Mouse (Mus musculus): ENCODE data around the gene Gramd1b. TPM values are rescaled to one million over a fixed set of nuclear protein-coding genes. Genes with fewer than 3 reads are reported as not detected.

Gene Gramd1b
- polyA plus RNA-seq, 1 experiment, result 0.02 TPM

- no peaks in the 10 kb centered on the region for H3K4me1 ChIP-seq (ENCODE audit: control insufficient read depth)
- peaks cover 6% of the 10 kb centered on the region for H3K27me3 ChIP-seq (ENCODE audit: control insufficient read depth)
- no peak for TF ChIP-seq GATA1 (IDR thresholded peaks at IDR 0.05; ENCODE audit: low read length)
- TF ChIP-seq TAL1 (IDR thresholded peaks at IDR 0.05; ENCODE audit: low read length), result no peak
- H3K4me3 ChIP-seq (replicated peaks), result no peak overlapping the region
- H3K9me3 ChIP-seq (ENCODE audit: control insufficient read depth, low read length), result no peaks in the 10 kb centered on the region
- H3K36me3 ChIP-seq (ENCODE audit: control insufficient read depth), result no peaks in the 10 kb centered on the region
These were observed 4.3 kb downstream of the Gramd1b start for GRCm38 (mm10) chr9:40526928-40527327.

GRCm38 (mm10) chr9:40522156-40522555 lies 9.0 kb downstream of the Gramd1b start:
- Histone ChIP-seq H3K27me3 (ENCODE audit: control insufficient read depth) (no peaks in the 10 kb centered on the region), H3K9me3 (ENCODE audit: control insufficient read depth, low read length) (no peaks in the 10 kb centered on the region), H3K36me3 (ENCODE audit: control insufficient read depth) (no peaks in the 10 kb centered on the region), H3K4me1 (ENCODE audit: control insufficient read depth) (no peaks in the 10 kb centered on the region), H3K4me3 (replicated peaks) (no peak overlapping the region)
- TF ChIP-seq TAL1 (IDR thresholded peaks at IDR 0.05; ENCODE audit: low read length), result no peak
- no peak for TF ChIP-seq GATA1 (IDR thresholded peaks at IDR 0.05; ENCODE audit: low read length)

- Histone ChIP-seq H3K4me3 (replicated peaks) (no peak overlapping the region), H3K36me3 (ENCODE audit: control insufficient read depth) (no peaks in the 10 kb centered on the region), H3K4me1 (ENCODE audit: control insufficient read depth) (no peaks in the 10 kb centered on the region), H3K9me3 (ENCODE audit: control insufficient read depth, low read length) (no peaks in the 10 kb centered on the region), H3K27me3 (ENCODE audit: control insufficient read depth) (no peaks in the 10 kb centered on the region)
- TF ChIP-seq TAL1 (IDR thresholded peaks at IDR 0.05; ENCODE audit: low read length) (no peak), GATA1 (IDR thresholded peaks at IDR 0.05; ENCODE audit: low read length) (no peak)
These were observed 10.1 kb downstream of the Gramd1b start for GRCm38 (mm10) chr9:40521097-40521496.

GRCm38 (mm10) chr9:40519294-40519693 lies 11.9 kb downstream of the Gramd1b start:
- no peak overlapping the region for H3K4me3 ChIP-seq (replicated peaks)
- no peak for TF ChIP-seq GATA1 (IDR thresholded peaks at IDR 0.05; ENCODE audit: low read length)
- no peak for TF ChIP-seq TAL1 (IDR thresholded peaks at IDR 0.05; ENCODE audit: low read length)
- H3K4me1 ChIP-seq (ENCODE audit: control insufficient read depth), result no peaks in the 10 kb centered on the region

GRCm38 (mm10) chr9:40511970-40512369 lies 19.2 kb downstream of the Gramd1b start:
- H3K27me3 ChIP-seq (ENCODE audit: control insufficient read depth), result no peaks in the 10 kb centered on the region
- H3K9me3 ChIP-seq (ENCODE audit: control insufficient read depth, low read length), result no peaks in the 10 kb centered on the region
- TF ChIP-seq TAL1 (IDR thresholded peaks at IDR 0.05; ENCODE audit: low read length) (no peak), GATA1 (IDR thresholded peaks at IDR 0.05; ENCODE audit: low read length) (no peak)
- no peaks in the 10 kb centered on the region for H3K4me1 ChIP-seq (ENCODE audit: control insufficient read depth)
- H3K36me3 ChIP-seq (ENCODE audit: control insufficient read depth), result no peaks in the 10 kb centered on the region
- H3K4me3 ChIP-seq (replicated peaks), result no peak overlapping the region

More at GRCm38 (mm10) chr9:40519294-40519693, 11.9 kb downstream of the Gramd1b start:
- Histone ChIP-seq H3K27me3 (ENCODE audit: control insufficient read depth) (no peaks in the 10 kb centered on the region), H3K9me3 (ENCODE audit: control insufficient read depth, low read length) (no peaks in the 10 kb centered on the region), H3K36me3 (ENCODE audit: control insufficient read depth) (no peaks in the 10 kb centered on the region)

GRCm38 (mm10) chr9:40509479-40509878 lies 21.7 kb downstream of the Gramd1b start:
- no peak overlapping the region for H3K4me3 ChIP-seq (replicated peaks)
- TF ChIP-seq GATA1 (IDR thresholded peaks at IDR 0.05; ENCODE audit: low read length) (no peak), TAL1 (IDR thresholded peaks at IDR 0.05; ENCODE audit: low read length) (no peak)
- no peaks in the 10 kb centered on the region for H3K36me3 ChIP-seq (ENCODE audit: control insufficient read depth)
- H3K27me3 ChIP-seq (ENCODE audit: control insufficient read depth), result no peaks in the 10 kb centered on the region
- no peaks in the 10 kb centered on the region for H3K9me3 ChIP-seq (ENCODE audit: control insufficient read depth, low read length)
- H3K4me1 ChIP-seq (ENCODE audit: control insufficient read depth), result no peaks in the 10 kb centered on the region

- no peak for TF ChIP-seq GATA1 (IDR thresholded peaks at IDR 0.05; ENCODE audit: low read length)
- TF ChIP-seq TAL1 (IDR thresholded peaks at IDR 0.05; ENCODE audit: low read length), result no peak
- H3K36me3 ChIP-seq (ENCODE audit: control insufficient read depth), result no peaks in the 10 kb centered on the region
- H3K27me3 ChIP-seq (ENCODE audit: control insufficient read depth), result no peaks in the 10 kb centered on the region
- H3K9me3 ChIP-seq (ENCODE audit: control insufficient read depth, low read length), result no peaks in the 10 kb centered on the region
- no peak overlapping the region for H3K4me3 ChIP-seq (replicated peaks)
- H3K4me1 ChIP-seq (ENCODE audit: control insufficient read depth), result no peaks in the 10 kb centered on the region
These were observed 24.6 kb downstream of the Gramd1b start for GRCm38 (mm10) chr9:40506576-40506975.

- H3K4me3 ChIP-seq (replicated peaks), result no peak overlapping the region
- no peak for TF ChIP-seq GATA1 (IDR thresholded peaks at IDR 0.05; ENCODE audit: low read length)
- no peak for TF ChIP-seq TAL1 (IDR thresholded peaks at IDR 0.05; ENCODE audit: low read length)
- no peaks in the 10 kb centered on the region for H3K9me3 ChIP-seq (ENCODE audit: control insufficient read depth, low read length)
- H3K36me3 ChIP-seq (ENCODE audit: control insufficient read depth), result no peaks in the 10 kb centered on the region
- no peaks in the 10 kb centered on the region for H3K27me3 ChIP-seq (ENCODE audit: control insufficient read depth)
- no peaks in the 10 kb centered on the region for H3K4me1 ChIP-seq (ENCODE audit: control insufficient read depth)
These were observed 25.5 kb downstream of the Gramd1b start for GRCm38 (mm10) chr9:40505471-40506312.

- Histone ChIP-seq H3K9me3 (ENCODE audit: control insufficient read depth, low read length) (no peaks in the 10 kb centered on the region), H3K36me3 (ENCODE audit: control insufficient read depth) (no peaks in the 10 kb centered on the region), H3K27me3 (ENCODE audit: control insufficient read depth) (no peaks in the 10 kb centered on the region), H3K4me1 (ENCODE audit: control insufficient read depth) (no peaks in the 10 kb centered on the region), H3K4me3 (replicated peaks) (no peak overlapping the region)
- TF ChIP-seq TAL1 (IDR thresholded peaks at IDR 0.05; ENCODE audit: low read length) (no peak), GATA1 (IDR thresholded peaks at IDR 0.05; ENCODE audit: low read length) (no peak)
These were observed 26.3 kb downstream of the Gramd1b start for GRCm38 (mm10) chr9:40504886-40505285.

Measured in erythroblast, embryonic 14.5 days (primary cell).